Mouse (Mus musculus) liver, postnatal 0 days (tissue): ENCODE results near the gene Rsc1a1.

Source experiments
- CTCF ChIP-seq: sonication (generic); IDR thresholded peaks from 2 replicates; pipeline ENCODE4 v1.5.1; 2016; ENCODE audit warnings: antibody characterized with exemption, low read depth
- EP300 ChIP-seq: IDR thresholded peaks from 2 replicates; pipeline ENCODE4 v1.6.1; 2016; ENCODE audit warnings: antibody characterized with exemption, low read depth, mild to moderate bottlenecking

DNA sequence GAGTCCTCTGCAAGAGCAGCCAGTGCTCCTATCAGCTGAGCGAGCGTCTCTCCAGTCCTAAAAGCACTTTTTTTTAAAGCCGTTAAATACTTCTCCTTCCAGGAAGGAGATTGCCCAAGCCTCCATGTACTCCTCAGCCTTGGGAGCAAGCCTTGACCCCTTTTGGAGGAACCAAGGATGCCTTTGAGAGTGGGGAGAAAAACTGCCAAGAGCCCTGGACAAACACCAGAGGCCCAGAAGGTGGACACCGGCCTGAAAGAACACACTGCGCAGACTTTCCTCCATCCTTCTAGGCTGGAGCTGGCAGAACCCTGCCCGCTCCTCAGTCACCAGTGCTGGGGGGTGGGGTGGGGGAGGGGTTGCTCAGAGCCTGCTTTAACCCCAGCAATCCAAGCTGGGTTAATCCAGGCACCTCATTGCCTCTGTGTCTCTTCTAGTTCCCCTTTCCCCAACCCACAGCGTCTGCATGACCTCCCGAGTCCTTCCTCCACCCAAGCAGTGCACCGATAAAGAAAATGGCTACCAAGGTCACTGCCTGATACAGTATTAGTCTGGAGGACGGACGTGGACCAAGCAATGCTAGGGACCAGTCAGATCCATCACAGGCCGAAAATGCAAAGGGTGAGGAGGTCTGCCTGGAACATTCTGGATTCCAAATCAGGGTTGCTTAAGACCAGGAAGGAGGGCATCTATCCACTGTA is 29.3 kb downstream of the Rsc1a1 start:
- TF ChIP-seq CTCF (no peak), EP300 (no peak)
